Mouse (Mus musculus) lung, embryonic 16.5 days (tissue): ENCODE measurements at regions not wholly inside any gene's neighbourhood (a gene's known extent, or its start where the extent isn't known, plus 50 kb on each side); places are given as distances from the start of the nearest gene placed in this dataset.

ENCODE experiments used
- ATAC-seq: fragments of 200-750 bp; cut with Nextera tagmentation; 2 replicates; pipeline ENCODE4 v1.8.0; 2017; ENCODE audit warnings: low read depth, mild to moderate bottlenecking, moderate library complexity
- H3K27ac ChIP-seq: fragments of 300-500 bp; sonication (generic); 2 replicates; pipeline ENCODE4 v1.5.1; 2014; ENCODE audit warnings: mild to moderate bottlenecking, control low read depth, low read length
- H3K27me3 ChIP-seq: fragments of 300-500 bp; sonication (generic); 2 replicates; pipeline ENCODE4 v1.6.1; 2014; ENCODE audit warnings: low read depth, low read length, mixed read lengths; ENCODE audit not compliant: control insufficient read depth, insufficient read depth
- H3K36me3 ChIP-seq: fragments of 300-500 bp; sonication (generic); 2 replicates; pipeline ENCODE4 v1.6.1; 2014; ENCODE audit warnings: low read length; ENCODE audit not compliant: control insufficient read depth, insufficient read depth
- H3K4me1 ChIP-seq: fragments of 300-500 bp; sonication (generic); replicated peaks from 2 replicates; pipeline ENCODE4 v1.6.1; 2014; ENCODE audit warnings: low read length, mixed read lengths; ENCODE audit not compliant: control insufficient read depth, insufficient read depth
- H3K4me2 ChIP-seq: fragments of 300-500 bp; sonication (generic); 2 replicates; pipeline ENCODE4 v1.6.1; 2014; ENCODE audit warnings: low read depth, low read length, control low read depth
- H3K4me3 ChIP-seq: fragments of 300-500 bp; sonication (generic); 2 replicates; pipeline ENCODE4 v1.5.1; 2014; ENCODE audit warnings: mild to moderate bottlenecking, low read length, control low read depth
- H3K9ac ChIP-seq: fragments of 300-500 bp; sonication (generic); 2 replicates; pipeline ENCODE4 v1.6.1; 2014; ENCODE audit warnings: low read length, control low read depth
- H3K9me3 ChIP-seq: fragments of 300-500 bp; sonication (generic); 2 replicates; pipeline ENCODE4 v1.6.1; 2016; ENCODE audit warnings: low read length; ENCODE audit not compliant: control insufficient read depth
- WGBS: fragments of 180-500 bp; shearing (Covaris S2); extraction: QIAGEN DNeasy Blood & Tissue Kit; methylation state at CpG from one replicate; pipeline ENCODE4 v1.1.7; 2014; 5-methylcytosine and 5-hydroxymethylcytosine counted together

- no peak overlapping the region for H3K4me3 ChIP-seq
- 71% methylated on average over 5 of the region's 5 CpGs for WGBS
- no peak for ATAC-seq
- no peaks in the 10 kb centered on the region for H3K27me3 ChIP-seq
- no peak overlapping the region for H3K27ac ChIP-seq
- peaks cover 9% of the 10 kb centered on the region; the same call in 1 of the 2 replicates for H3K4me1 ChIP-seq
- no peaks in the 10 kb centered on the region for H3K36me3 ChIP-seq
- no peaks in the 10 kb centered on the region for H3K9me3 ChIP-seq
- no peak overlapping the region for H3K9ac ChIP-seq
- H3K4me2 ChIP-seq: no peak overlapping the region
Measured at GRCm38 (mm10) chr10:96827971-96828370, 211.2 kb downstream of the Btg1 start.

GRCm38 (mm10) chr10:96828581-96829246 is 211.9 kb downstream of the Btg1 start:
- no peaks in the 10 kb centered on the region for H3K9me3 ChIP-seq
- H3K36me3 ChIP-seq: no peaks in the 10 kb centered on the region
- no peak overlapping the region for H3K4me3 ChIP-seq
- ATAC-seq: no peak
- H3K27ac ChIP-seq: no peak overlapping the region
- H3K4me2 ChIP-seq: no peak overlapping the region
- peaks cover 9% of the 10 kb centered on the region; the same call in 1 of the 2 replicates for H3K4me1 ChIP-seq
- 81% methylated on average over 7 of the region's 7 CpGs for WGBS
- no peaks in the 10 kb centered on the region for H3K27me3 ChIP-seq
- H3K9ac ChIP-seq: no peak overlapping the region

GRCm38 (mm10) chr10:96831071-96831470 is 214.3 kb downstream of the Btg1 start:
- ATAC-seq: no peak
- WGBS: 86% methylated on average over 12 of the region's 12 CpGs
- Histone ChIP-seq H3K4me1 (peaks cover 4% of the 10 kb centered on the region; the same call in 1 of the 2 replicates), H3K27ac (no peak overlapping the region), H3K9me3 (no peaks in the 10 kb centered on the region), H3K9ac (no peak overlapping the region), H3K36me3 (no peaks in the 10 kb centered on the region), H3K4me3 (no peak overlapping the region), H3K4me2 (no peak overlapping the region), H3K27me3 (no peaks in the 10 kb centered on the region)

- no peak for ATAC-seq
- Histone ChIP-seq H3K27ac (no peak overlapping the region), H3K36me3 (no peaks in the 10 kb centered on the region), H3K9me3 (no peaks in the 10 kb centered on the region), H3K4me2 (no peak overlapping the region), H3K4me3 (no peak overlapping the region), H3K27me3 (no peaks in the 10 kb centered on the region), H3K9ac (no peak overlapping the region), H3K4me1 (no peaks in the 10 kb centered on the region)
- 89% methylated on average over 7 of the region's 7 CpGs for WGBS
Measured at GRCm38 (mm10) chr10:96837230-96837629, 220.4 kb downstream of the Btg1 start.

GRCm38 (mm10) chr10:96841128-96841527 is 224.3 kb downstream of the Btg1 start:
- H3K4me2 ChIP-seq: no peak overlapping the region
- H3K27me3 ChIP-seq: no peaks in the 10 kb centered on the region
- no peak overlapping the region for H3K9ac ChIP-seq
- H3K27ac ChIP-seq: no peak overlapping the region
- H3K4me3 ChIP-seq: no peak overlapping the region
- H3K4me1 ChIP-seq: no peaks in the 10 kb centered on the region
- H3K9me3 ChIP-seq: no peaks in the 10 kb centered on the region
- ATAC-seq: no peak
- 46% methylated on average over 2 of the region's 2 CpGs for WGBS
- H3K36me3 ChIP-seq: no peaks in the 10 kb centered on the region

- H3K9ac ChIP-seq: no peak overlapping the region
- no peak overlapping the region for H3K27ac ChIP-seq
- H3K4me3 ChIP-seq: no peak overlapping the region
- no peaks in the 10 kb centered on the region for H3K36me3 ChIP-seq
- no peaks in the 10 kb centered on the region for H3K27me3 ChIP-seq
- H3K4me2 ChIP-seq: no peak overlapping the region
- 97% methylated on average over 2 of the region's 2 CpGs for WGBS
- H3K4me1 ChIP-seq: no peaks in the 10 kb centered on the region
- no peaks in the 10 kb centered on the region for H3K9me3 ChIP-seq
- ATAC-seq: no peak
Measured at GRCm38 (mm10) chr10:96841956-96842355, 225.2 kb downstream of the Btg1 start.

- no peaks in the 10 kb centered on the region for H3K4me1 ChIP-seq
- H3K9ac ChIP-seq: no peak overlapping the region
- H3K36me3 ChIP-seq: no peaks in the 10 kb centered on the region
- ATAC-seq: no peak
- no peaks in the 10 kb centered on the region for H3K27me3 ChIP-seq
- WGBS: 58% methylated on average over 4 of the region's 4 CpGs
- H3K9me3 ChIP-seq: no peaks in the 10 kb centered on the region
- no peak overlapping the region for H3K4me2 ChIP-seq
- no peak overlapping the region for H3K27ac ChIP-seq
- H3K4me3 ChIP-seq: no peak overlapping the region
Measured at GRCm38 (mm10) chr10:96845906-96846305, 229.1 kb downstream of the Btg1 start.

- 62% methylated on average over 6 of the region's 6 CpGs for WGBS
Measured at GRCm38 (mm10) chr10:96847028-96847427, 230.2 kb downstream of the Btg1 start.

GRCm38 (mm10) chr10:96847433-96848165 is 230.8 kb downstream of the Btg1 start:
- no peaks in the 10 kb centered on the region for H3K4me1 ChIP-seq
- no peak for ATAC-seq
- H3K4me3 ChIP-seq: no peak overlapping the region
- no peaks in the 10 kb centered on the region for H3K9me3 ChIP-seq
- H3K27ac ChIP-seq: no peak overlapping the region
- no peak overlapping the region for H3K9ac ChIP-seq
- no peaks in the 10 kb centered on the region for H3K36me3 ChIP-seq
- H3K27me3 ChIP-seq: no peaks in the 10 kb centered on the region
- WGBS: 69% methylated on average over 5 of the region's 5 CpGs
- H3K4me2 ChIP-seq: no peak overlapping the region

More at GRCm38 (mm10) chr10:96847028-96847427, 230.2 kb downstream of the Btg1 start:
- Histone ChIP-seq H3K9me3 (no peaks in the 10 kb centered on the region), H3K27ac (no peak overlapping the region), H3K27me3 (no peaks in the 10 kb centered on the region), H3K4me2 (no peak overlapping the region), H3K36me3 (no peaks in the 10 kb centered on the region), H3K9ac (no peak overlapping the region), H3K4me1 (no peaks in the 10 kb centered on the region), H3K4me3 (no peak overlapping the region)
- ATAC-seq: no peak
